Mouse (Mus musculus) CH12.LX (cell line): Measurements from ENCODE around the gene Apeh. TPM values are rescaled to one million over a fixed set of nuclear protein-coding genes. Genes with fewer than 3 reads are reported as not detected.

Experiments
- DNase-seq: peaks from one replicate; pipeline ENCODE4 v3.0.0-alpha.2; 2013; ENCODE audit errors: extremely low read depth
- H3K27ac ChIP-seq: 2 replicates; pipeline ENCODE4 v1.5.1; 2012; ENCODE audit warnings: low read depth, mild to moderate bottlenecking, control low read depth, moderate library complexity; ENCODE audit not compliant: insufficient read depth
- H3K27me3 ChIP-seq: replicated peaks from 2 replicates; pipeline ENCODE3; 2012; ENCODE audit warnings: inconsistent platforms
- H3K36me3 ChIP-seq, 2 experiments: replicated peaks in 1 of 2; 2 replicates each; pipeline versions ENCODE3 to v1.6.1; 2012; ENCODE audit warnings: inconsistent platforms in 1 of 2, low read length in 1 of 2, mild to moderate bottlenecking in 1 of 2, mixed read lengths in 1 of 2, moderate library complexity in 1 of 2; ENCODE audit not compliant: control insufficient read depth in 1 of 2, insufficient read depth in 1 of 2
- H3K4me1 ChIP-seq, 2 experiments: 2 replicates each; pipeline ENCODE4 v1.6.1; 2012; ENCODE audit warnings: inconsistent platforms in 1 of 2, moderate library complexity in 1 of 2; ENCODE audit not compliant: insufficient read depth in 2 of 2, control insufficient read depth in 1 of 2
- H3K4me2 ChIP-seq: 2 replicates; pipeline ENCODE4 v1.6.1; 2012; ENCODE audit warnings: low read depth, mild to moderate bottlenecking, control low read depth; ENCODE audit not compliant: poor library complexity, insufficient read depth, severe bottlenecking
- H3K4me3 ChIP-seq, 3 experiments: fragments of 150-350 bp in 1 of 3; sonication (generic) in 1 of 3; replicated peaks in 1 of 3; 2 replicates each; pipeline versions ENCODE3 to v1.5.1; 2011 to 2012; ENCODE audit warnings: low read depth in 2 of 3, low read length in 2 of 3, mild to moderate bottlenecking in 2 of 3, moderate library complexity in 2 of 3, control low read depth in 1 of 3, improper control_type of control experiment in 1 of 3, inconsistent platforms in 1 of 3, mixed read lengths in 1 of 3; ENCODE audit not compliant: poor library complexity in 1 of 3
- H3K79me2 ChIP-seq: replicated peaks from 2 replicates; pipeline ENCODE4 v1.6.1; 2012; ENCODE audit warnings: mild to moderate bottlenecking, moderate library complexity; ENCODE audit not compliant: control insufficient read depth, poor library complexity, insufficient read depth, severe bottlenecking; ENCODE audit errors: extremely low read depth
- H3K9ac ChIP-seq: 2 replicates; pipeline ENCODE4 v1.6.1; 2012; ENCODE audit warnings: low read depth, mild to moderate bottlenecking, control low read depth, moderate library complexity; ENCODE audit not compliant: insufficient read depth
- H3K9me3 ChIP-seq: replicated peaks from 2 replicates; pipeline ENCODE3; 2012; ENCODE audit warnings: low read length, inconsistent platforms, mixed read lengths
- E2F4 ChIP-seq: IDR thresholded peaks from 2 replicates; pipeline ENCODE4 v1.6.1; 2011; ENCODE audit warnings: low read depth, low read length, improper control_type of control experiment; ENCODE audit not compliant: insufficient replicate concordance
- GABPA ChIP-seq: IDR thresholded peaks from 2 replicates; pipeline ENCODE4 v1.6.1; 2012; ENCODE audit warnings: low read depth, low read length, improper control_type of control experiment, inconsistent platforms; ENCODE audit not compliant: insufficient replicate concordance
- IRF4 ChIP-seq: IDR thresholded peaks from 2 replicates; pipeline ENCODE4 v1.6.1; 2014; ENCODE audit warnings: low read depth, mild to moderate bottlenecking, inconsistent platforms, low read length, improper control_type of control experiment
- KAT2A ChIP-seq: IDR thresholded peaks from 2 replicates; pipeline ENCODE4 v1.6.1; 2012; ENCODE audit warnings: low read length, improper control_type of control experiment, inconsistent platforms; ENCODE audit not compliant: insufficient replicate concordance
- MAFK ChIP-seq: IDR thresholded peaks from 2 replicates; pipeline ENCODE4 v1.6.1; 2011; ENCODE audit warnings: low read length, improper control_type of control experiment; ENCODE audit not compliant: insufficient replicate concordance
- MXI1 ChIP-seq: IDR thresholded peaks from 2 replicates; pipeline ENCODE4 v1.6.1; 2011; ENCODE audit warnings: mild to moderate bottlenecking, low read depth, low read length, improper control_type of control experiment
- MYC ChIP-seq: IDR thresholded peaks from 2 replicates; pipeline ENCODE4 v1.6.1; 2011; ENCODE audit warnings: low read depth, mild to moderate bottlenecking, improper control_type of control experiment, low read length
- NRF1 ChIP-seq: IDR thresholded peaks from 2 replicates; pipeline ENCODE4 v1.6.1; 2014; ENCODE audit warnings: low read depth, mild to moderate bottlenecking, inconsistent platforms, low read length, improper control_type of control experiment, moderate library complexity
- POLR2A ChIP-seq: IDR thresholded peaks from 2 replicates; pipeline ENCODE4 v1.6.1; 2011; ENCODE audit warnings: low read depth, mild to moderate bottlenecking, improper control_type of control experiment, low read length
- POLR2AphosphoS2 ChIP-seq: IDR thresholded peaks from 2 replicates; pipeline ENCODE4 v1.6.1; 2011; ENCODE audit warnings: low read depth, low read length, improper control_type of control experiment
- RAD21 ChIP-seq: IDR thresholded peaks from 2 replicates; pipeline ENCODE4 v1.6.1; 2011; ENCODE audit warnings: low read depth, mild to moderate bottlenecking, low read length, improper control_type of control experiment, moderate library complexity
- RCOR1 ChIP-seq: conservative IDR thresholded peaks from 2 replicates; pipeline ENCODE4 v1.6.1; 2012; ENCODE audit warnings: low read depth, mild to moderate bottlenecking, inconsistent platforms, low read length, improper control_type of control experiment
- SIN3A ChIP-seq: IDR thresholded peaks from 2 replicates; pipeline ENCODE4 v1.6.1; 2012; ENCODE audit warnings: low read length, improper control_type of control experiment, inconsistent platforms
- SMC3 ChIP-seq: IDR thresholded peaks from 2 replicates; pipeline ENCODE4 v1.6.1; 2011; ENCODE audit warnings: low read depth, low read length, improper control_type of control experiment
- TBP ChIP-seq: conservative IDR thresholded peaks from 2 replicates; pipeline ENCODE4 v1.6.1; 2011; ENCODE audit warnings: low read depth, low read length, improper control_type of control experiment
- TCF12 ChIP-seq: IDR thresholded peaks from 2 replicates; pipeline ENCODE4 v1.6.1; 2014; ENCODE audit warnings: low read depth, mild to moderate bottlenecking, inconsistent platforms, low read length, improper control_type of control experiment
- UBTF ChIP-seq: IDR thresholded peaks from 2 replicates; pipeline ENCODE4 v1.6.1; 2012; ENCODE audit warnings: low read depth, mild to moderate bottlenecking, inconsistent platforms, low read length, improper control_type of control experiment, moderate library complexity
- USF1 ChIP-seq: IDR thresholded peaks from 2 replicates; pipeline ENCODE4 v1.6.1; 2014; ENCODE audit warnings: low read depth, mild to moderate bottlenecking, inconsistent platforms, low read length, improper control_type of control experiment
- ZKSCAN1 ChIP-seq: IDR thresholded peaks from 2 replicates; pipeline ENCODE4 v1.6.1; 2012; ENCODE audit warnings: low read depth, inconsistent platforms, low read length, improper control_type of control experiment, borderline replicate concordance
- ZMIZ1 ChIP-seq: IDR thresholded peaks from 2 replicates; pipeline ENCODE4 v1.6.1; 2012; ENCODE audit warnings: low read depth, mild to moderate bottlenecking, inconsistent platforms, low read length, improper control_type of control experiment
- ZNF384 ChIP-seq: IDR thresholded peaks from 2 replicates; pipeline ENCODE4 v1.6.1; 2012; ENCODE audit warnings: low read depth, low read length, improper control_type of control experiment, inconsistent platforms
- dilution Hi-C: fragments of 300-500 bp; cut with MboI; formaldehyde crosslinking; loops from 2 replicates; pipeline ENCODE4 v1.14.3; 2020; ENCODE audit warnings: low sequenced_read_pairs; ENCODE audit not compliant: extremely low pct_unique_long_range_greater_than_20kb, extremely low pct_ligation_motif_present
- in situ Hi-C: fragments of 300-500 bp; cut with MboI; formaldehyde crosslinking; loops from 3 replicates; pipeline ENCODE4 v1.14.3; 2019; ENCODE audit warnings: low sequenced_read_pairs, low pct_ligation_motif_present, low pct_unique_long_range_greater_than_20kb, mixed read lengths
- polyA plus RNA-seq: library from polyadenylated mRNA; unstranded; fragments of >175 nt; gene quantifications from 2 replicates; pipeline ENCODE4 v1.2.1, GENCODE M21; 2012; ENCODE audit warnings: low read depth; ENCODE audit not compliant: insufficient read length
- total RNA-seq, 2 experiments: library from RNA; depleted of rRNA; stranded (reverse); fragments of 300-350 nt in 1 of 2; fragments of >200 nt in 1 of 2; gene quantifications; 2 replicates each; pipeline ENCODE4 v1.2.3; 2012 to 2014

Gene Apeh
- total and polyA plus RNA-seq, 3 experiments: 36.2 to 69.5 (median 53.2) TPM

DNA sequence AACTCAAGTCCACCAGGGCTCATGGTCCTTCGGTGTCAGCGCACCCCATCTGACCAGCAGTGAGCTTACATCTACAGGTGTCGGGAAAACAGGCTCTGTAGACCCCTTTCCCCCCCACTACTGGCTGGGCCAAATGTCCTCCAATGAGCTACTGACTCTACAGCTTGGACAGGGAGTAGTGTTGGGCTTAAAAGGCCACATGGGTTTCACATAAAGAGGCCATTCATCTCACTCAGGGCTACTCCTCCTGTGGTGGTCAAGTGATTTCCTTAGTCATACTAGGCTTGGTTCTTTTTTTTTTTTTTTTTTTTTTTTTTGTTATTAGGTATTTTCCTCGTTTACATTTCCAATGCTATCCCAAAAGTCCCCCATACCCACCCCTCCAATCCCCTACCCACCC lies 29.5 kb upstream of the Apeh start:
- Histone ChIP-seq H3K4me3 (no peak overlapping the region), H3K36me3 (no peaks in the 10 kb centered on the region), H3K9ac (no peak overlapping the region), H3K27ac (no peak overlapping the region), H3K27me3 (no peaks in the 10 kb centered on the region), H3K4me1 (peaks cover 42 to 91% of the 10 kb centered on the region in 2 experiments), H3K79me2 (no peaks in the 10 kb centered on the region), H3K4me2 (no peak overlapping the region), H3K9me3 (no peaks in the 10 kb centered on the region)
- TF ChIP-seq E2F4 (no peak), ZNF384 (0 out of 2 replicates have a peak, but pooled peaks have one; percentile 24)
- dilution Hi-C loops: no loop called here
- DNase-seq: no peak
- in situ Hi-C loops: no loop called here

DNA sequence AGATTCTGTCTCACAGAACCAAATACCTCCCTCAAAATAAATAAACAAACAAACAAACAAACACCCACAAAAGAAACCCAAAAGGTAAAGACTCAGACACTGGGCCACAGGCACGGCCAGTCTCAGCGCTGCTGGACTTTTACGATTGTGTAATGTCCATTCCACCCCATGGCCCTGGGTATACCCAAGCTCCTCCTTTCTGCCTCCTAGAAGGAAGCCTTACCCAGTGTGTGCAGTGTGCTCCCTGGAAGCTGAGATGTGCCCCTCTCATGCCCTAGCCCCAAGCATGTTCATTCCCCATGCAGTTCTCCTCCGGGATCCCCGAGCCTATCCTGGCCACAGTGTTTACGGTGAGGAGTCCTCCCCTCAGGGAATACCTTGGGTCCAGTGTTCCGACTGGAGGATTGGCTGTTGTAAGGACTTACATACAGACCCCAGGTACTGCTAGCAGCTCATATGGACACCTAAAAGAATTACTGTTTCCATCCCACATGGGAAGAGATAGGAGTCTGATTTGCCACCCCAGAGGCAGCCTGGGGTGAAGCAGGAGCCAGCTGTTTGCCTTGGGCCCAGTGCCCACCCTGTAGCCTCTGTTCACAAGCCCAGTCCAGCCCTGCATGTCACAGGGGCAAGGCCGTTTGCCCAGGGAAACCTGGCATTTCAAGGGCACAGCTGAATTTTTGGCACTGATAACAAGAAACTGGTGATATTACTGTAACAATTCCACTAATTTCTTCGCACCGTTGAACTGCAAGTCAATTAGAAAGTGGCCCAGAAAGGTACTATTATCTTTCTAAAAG lies 27.0 kb upstream of the Apeh start:
- dilution Hi-C loops (no loop called here), in situ Hi-C loops (no loop called here)
- H3K4me3 ChIP-seq: no peak overlapping the region
- H3K9me3 ChIP-seq: no peaks in the 10 kb centered on the region
- H3K27me3 ChIP-seq: no peaks in the 10 kb centered on the region
- no peak overlapping the region for H3K27ac ChIP-seq
- H3K4me1 ChIP-seq: peaks cover 30 to 65% of the 10 kb centered on the region in 2 experiments
- no peak overlapping the region for H3K4me2 ChIP-seq
- H3K9ac ChIP-seq: no peak overlapping the region
- TF ChIP-seq IRF4: no peak
- no peak for TF ChIP-seq ZMIZ1
- no peak for TF ChIP-seq MXI1
- no peak for TF ChIP-seq SMC3
- no peak for TF ChIP-seq POLR2AphosphoS2
- TF ChIP-seq TBP: no peak
- no peak for TF ChIP-seq GABPA
- TF ChIP-seq RAD21: no peak
- no peak for TF ChIP-seq MAFK
- no peak for TF ChIP-seq KAT2A
- TF ChIP-seq USF1: no peak
- TF ChIP-seq POLR2A: no peak
- no peak for TF ChIP-seq RCOR1
- TF ChIP-seq ZKSCAN1: no peak
- TF ChIP-seq E2F4: no peak
- no peak for TF ChIP-seq NRF1
- TF ChIP-seq UBTF: no peak
- no peak; the same call in 1 of the 2 replicates for TF ChIP-seq SIN3A
- no peak for TF ChIP-seq TCF12
- TF ChIP-seq MYC: no peak
- no peak for DNase-seq
- H3K36me3 ChIP-seq: peaks cover 0 to 7% of the 10 kb centered on the region in 2 experiments
- H3K79me2 ChIP-seq: no peaks in the 10 kb centered on the region
